Mouse (Mus musculus) lung, embryonic 15.5 days (tissue): ENCODE measurements around the gene Rbbp5. TPM values are rescaled to one million over a fixed set of nuclear protein-coding genes. Genes with fewer than 3 reads are reported as not detected.
A peak's percentile ranks its signal among the peaks of the same experiment; 100 is the strongest.

Experiments
- ATAC-seq: fragments of 200-750 bp; cut with Nextera tagmentation; 2 replicates; pipeline ENCODE4 v1.8.0; 2017; ENCODE audit warnings: moderate number of reproducible peaks, borderline replicate concordance; ENCODE audit not compliant: low FRiP score, low TSS enrichment; ENCODE audit errors: extremely low read depth
- H3K27ac ChIP-seq: fragments of 300-500 bp; sonication (generic); 2 replicates; pipeline ENCODE4 v1.5.1; 2015; ENCODE audit warnings: moderate library complexity, mild to moderate bottlenecking, inconsistent platforms
- H3K27me3 ChIP-seq: fragments of 300-500 bp; sonication (generic); 2 replicates; pipeline ENCODE4 v1.6.1; 2015; ENCODE audit warnings: inconsistent platforms
- H3K36me3 ChIP-seq: fragments of 300-500 bp; sonication (generic); 2 replicates; pipeline ENCODE4 v1.6.1; 2015; ENCODE audit warnings: inconsistent platforms
- H3K4me1 ChIP-seq: fragments of 300-500 bp; sonication (generic); 2 replicates; pipeline ENCODE4 v1.6.1; 2015; ENCODE audit warnings: inconsistent platforms
- H3K4me2 ChIP-seq: fragments of 300-500 bp; sonication (generic); 2 replicates; pipeline ENCODE4 v1.6.1; 2015; ENCODE audit warnings: inconsistent platforms, mild to moderate bottlenecking, moderate library complexity
- H3K4me3 ChIP-seq: fragments of 300-500 bp; sonication (generic); 2 replicates; pipeline ENCODE4 v1.5.1; 2015; ENCODE audit warnings: mild to moderate bottlenecking, inconsistent platforms
- H3K9ac ChIP-seq: fragments of 300-500 bp; sonication (generic); 2 replicates; pipeline ENCODE4 v1.6.1; 2015; ENCODE audit warnings: inconsistent platforms
- H3K9me3 ChIP-seq: fragments of 300-500 bp; sonication (generic); 2 replicates; pipeline ENCODE4 v1.6.1; 2016; ENCODE audit warnings: inconsistent platforms
- WGBS: fragments of 180-500 bp; shearing (Covaris S2); methylation state at CpG from one replicate; pipeline ENCODE4 v1.1.7; 2015; 5-methylcytosine and 5-hydroxymethylcytosine counted together
- polyA plus RNA-seq: library from polyadenylated mRNA; unstranded; fragments of >200 nt; fragmentation: Nextera tagmentation; extraction: Ambion mirVana; gene quantifications from 2 replicates; pipeline ENCODE4 v1.2.1, GENCODE M21; 2015

Gene Rbbp5
- polyA plus RNA-seq, 1 experiment from 2014 or later, result 44.1 TPM

DNA sequence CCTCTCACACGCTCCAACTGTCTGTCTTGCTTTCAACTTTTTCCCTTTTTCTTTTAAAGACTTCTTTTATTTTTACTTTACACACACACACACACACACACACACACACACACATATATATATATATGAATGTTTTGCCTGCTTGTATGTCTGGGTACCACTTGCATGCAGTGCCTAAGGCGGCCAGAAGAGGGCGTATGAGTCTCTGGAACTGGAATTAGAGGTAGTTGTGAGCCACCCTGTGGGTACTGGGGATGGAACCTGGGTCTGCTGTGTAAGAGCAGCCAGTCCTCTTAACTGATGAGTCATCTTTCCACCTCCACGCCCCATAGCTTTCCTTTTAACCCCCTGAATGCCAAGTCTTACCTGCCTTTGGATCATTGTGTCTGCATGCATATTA, 46.8 kb downstream of the Rbbp5 start:
- Histone ChIP-seq H3K4me1 (0 out of 2 replicates have a peak, but pooled peaks cover 3% of the 10 kb centered on the region), H3K27me3 (0 out of 2 replicates have a peak, but pooled peaks cover 4% of the 10 kb centered on the region), H3K4me2 (no peak overlapping the region), H3K36me3 (no peaks in the 10 kb centered on the region), H3K4me3 (no peak overlapping the region), H3K9me3 (no peaks in the 10 kb centered on the region), H3K27ac (no peak overlapping the region), H3K9ac (no peak overlapping the region)
- WGBS, result 26% methylated on average over 4 of the region's 4 CpGs
- ATAC-seq, result no peak

DNA sequence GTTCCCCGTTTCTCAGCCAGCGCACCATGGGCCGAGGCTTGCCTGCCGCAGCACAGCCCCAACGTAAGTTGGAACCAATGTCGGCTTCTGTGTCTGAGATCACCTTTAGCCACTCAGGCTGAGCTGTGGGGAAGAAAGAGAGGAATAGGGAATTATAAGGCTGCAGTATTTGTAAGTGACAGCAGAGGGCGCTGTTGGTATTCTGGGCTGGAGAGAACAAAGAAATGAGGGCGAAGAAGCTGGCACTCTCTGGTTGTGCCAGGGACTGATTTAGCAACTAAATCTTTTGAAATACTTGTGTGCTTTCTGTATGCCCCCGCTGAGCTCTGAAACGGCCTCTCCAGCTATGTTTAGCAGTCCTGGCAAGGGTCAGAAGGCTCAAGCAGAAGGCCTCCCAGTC, 48.7 kb downstream of the Rbbp5 start:
- Histone ChIP-seq H3K27me3 (0 out of 2 replicates have a peak, but pooled peaks cover 4% of the 10 kb centered on the region), H3K36me3 (no peaks in the 10 kb centered on the region), H3K4me3 (no peak overlapping the region), H3K4me1 (no peaks in the 10 kb centered on the region), H3K4me2 (no peak overlapping the region), H3K27ac (no peak overlapping the region), H3K9ac (no peak overlapping the region), H3K9me3 (no peaks in the 10 kb centered on the region)
- WGBS, result 3% methylated on average over 10 of the region's 10 CpGs
- no peak for ATAC-seq

DNA sequence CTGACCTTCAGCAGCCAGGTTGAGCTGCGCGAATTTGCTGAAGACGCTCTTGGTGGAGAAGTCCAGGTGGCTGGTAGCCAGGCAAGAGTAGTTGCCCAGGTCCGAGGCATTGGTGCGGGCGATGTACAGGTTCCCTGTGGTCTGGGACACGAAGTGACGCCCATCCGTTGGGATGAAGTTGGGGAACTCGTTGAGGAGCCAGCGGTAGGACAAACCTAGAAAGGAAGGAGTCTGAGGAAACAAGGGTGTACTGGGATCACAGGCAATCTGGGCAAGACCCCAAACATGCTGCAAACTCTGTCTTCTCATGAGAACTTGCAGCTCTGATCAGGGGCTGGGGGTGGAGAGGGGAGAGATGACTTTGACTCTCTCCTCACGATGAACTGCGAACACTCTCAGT, 50.9 kb downstream of the Rbbp5 start:
- Histone ChIP-seq H3K36me3 (no peaks in the 10 kb centered on the region), H3K4me3 (no peak overlapping the region), H3K4me2 (no peak overlapping the region), H3K27ac (no peak overlapping the region), H3K9ac (no peak overlapping the region), H3K9me3 (no peaks in the 10 kb centered on the region), H3K4me1 (no peaks in the 10 kb centered on the region), H3K27me3 (peaks cover 12% of the 10 kb centered on the region; the same call in 1 of the 2 replicates)
- 89% methylated on average over 13 of the region's 13 CpGs for WGBS
- no peak for ATAC-seq

DNA sequence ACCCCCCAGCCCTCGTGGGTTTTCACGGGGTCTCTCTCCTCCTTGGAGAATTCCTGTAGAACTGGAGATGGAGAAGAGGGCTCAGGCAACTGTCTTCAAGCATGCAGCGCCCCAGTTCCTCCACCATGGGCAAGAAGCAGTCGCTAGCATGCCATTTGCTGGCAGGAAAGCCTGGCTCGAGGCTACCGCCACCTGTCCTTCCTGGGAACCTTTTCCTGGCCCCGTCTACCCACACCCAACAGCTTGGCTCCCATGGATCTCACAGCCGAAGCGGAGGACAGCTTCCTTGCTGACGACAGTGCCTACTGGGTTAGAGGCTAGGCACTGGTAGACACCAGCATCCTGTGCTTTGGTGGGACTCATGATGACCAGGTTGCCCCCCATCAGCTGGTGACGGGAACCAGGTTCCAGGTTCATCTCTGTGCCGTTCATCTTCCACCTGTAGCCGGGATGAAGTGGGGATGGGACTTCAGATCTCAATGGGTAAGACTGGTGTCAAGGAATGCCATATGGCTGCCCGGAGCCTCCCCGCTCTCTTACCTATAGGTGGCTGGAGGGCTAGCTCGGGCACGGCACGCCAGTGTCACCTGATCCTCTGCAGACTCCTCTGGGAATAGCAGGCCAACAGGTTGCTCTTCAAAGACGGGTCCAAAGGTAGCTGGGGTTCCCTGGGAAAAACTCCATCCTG, 51.6 kb downstream of the Rbbp5 start:
- H3K9ac ChIP-seq, result no peak overlapping the region
- peaks cover 12% of the 10 kb centered on the region; the same call in 1 of the 2 replicates for H3K27me3 ChIP-seq
- H3K4me3 ChIP-seq, result no peak overlapping the region
- WGBS, result 80% methylated on average over 19 of the region's 19 CpGs
- H3K9me3 ChIP-seq, result no peaks in the 10 kb centered on the region
- H3K36me3 ChIP-seq, result no peaks in the 10 kb centered on the region
- no peak for ATAC-seq
- no peak overlapping the region for H3K27ac ChIP-seq
- H3K4me2 ChIP-seq, result no peak overlapping the region
- 0 out of 2 replicates have a peak, but pooled peaks cover 4% of the 10 kb centered on the region for H3K4me1 ChIP-seq

GRCm38 (mm10) chr1:132530631-132531191, 53.5 kb downstream of the Rbbp5 start:
- Histone ChIP-seq H3K9me3 (no peaks in the 10 kb centered on the region), H3K4me3 (no peak overlapping the region), H3K27me3 (peaks cover 8% of the 10 kb centered on the region; the same call in 1 of the 2 replicates), H3K4me1 (0 out of 2 replicates have a peak, but pooled peaks cover 7% of the 10 kb centered on the region), H3K27ac (no peak overlapping the region), H3K9ac (no peak overlapping the region), H3K4me2 (no peak overlapping the region), H3K36me3 (no peaks in the 10 kb centered on the region)
- no peak for ATAC-seq
- WGBS, result 14% methylated on average over 5 of the region's 5 CpGs

DNA sequence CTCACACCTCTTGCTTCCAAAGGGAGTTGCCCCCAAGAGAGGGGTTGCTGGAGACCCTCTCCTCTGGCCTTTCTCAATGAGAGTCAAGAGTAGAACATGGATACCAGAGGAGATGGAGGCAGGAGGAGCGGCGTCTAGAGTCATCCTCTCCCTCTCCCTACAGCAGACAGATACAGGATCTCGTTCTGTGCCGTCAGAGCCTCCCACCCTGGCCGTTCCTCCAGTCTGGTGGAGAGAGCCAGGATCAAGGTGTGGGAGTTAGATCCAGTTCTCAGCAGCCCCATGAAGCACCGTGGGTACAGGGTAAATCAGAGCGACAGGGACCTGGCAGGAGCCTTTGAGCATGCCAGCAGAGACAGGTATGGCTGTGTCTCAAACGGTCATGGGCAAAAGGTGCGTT, 55.4 kb downstream of the Rbbp5 start:
- H3K27ac ChIP-seq, result no peak overlapping the region
- H3K4me2 ChIP-seq, result no peak overlapping the region
- H3K4me3 ChIP-seq, result no peak overlapping the region
- H3K9ac ChIP-seq, result no peak overlapping the region
- peaks cover 8% of the 10 kb centered on the region; the same call in 1 of the 2 replicates for H3K27me3 ChIP-seq
- no peaks in the 10 kb centered on the region for H3K36me3 ChIP-seq
- no peaks in the 10 kb centered on the region for H3K9me3 ChIP-seq
- 60% methylated on average over 9 of the region's 9 CpGs for WGBS
- no peak for ATAC-seq
- 0 out of 2 replicates have a peak, but pooled peaks cover 7% of the 10 kb centered on the region for H3K4me1 ChIP-seq

GRCm38 (mm10) chr1:132533840-132534239, 56.7 kb downstream of the Rbbp5 start:
- H3K9ac ChIP-seq, result no peak overlapping the region
- H3K9me3 ChIP-seq, result no peaks in the 10 kb centered on the region
- H3K4me3 ChIP-seq, result no peak overlapping the region
- H3K27ac ChIP-seq, result no peak overlapping the region
- WGBS, result 8% methylated on average over 8 of the region's 8 CpGs
- peaks cover 9% of the 10 kb centered on the region; the same call in 1 of the 2 replicates for H3K4me1 ChIP-seq
- H3K4me2 ChIP-seq, result 0 out of 2 replicates have a peak overlapping the region, but pooled peaks have one; percentile 5
- peaks cover 8% of the 10 kb centered on the region; the same call in 1 of the 2 replicates for H3K27me3 ChIP-seq
- H3K36me3 ChIP-seq, result no peaks in the 10 kb centered on the region
- no peak for ATAC-seq

GRCm38 (mm10) chr1:132535541-132535940, 58.4 kb downstream of the Rbbp5 start:
- Histone ChIP-seq H3K27ac (no peak overlapping the region), H3K9me3 (no peaks in the 10 kb centered on the region), H3K27me3 (peaks cover 11% of the 10 kb centered on the region; the same call in 1 of the 2 replicates), H3K4me3 (no peak overlapping the region), H3K4me2 (no peak overlapping the region), H3K4me1 (peaks cover 14% of the 10 kb centered on the region), H3K36me3 (no peaks in the 10 kb centered on the region), H3K9ac (no peak overlapping the region)
- 84% methylated on average over 4 of the region's 4 CpGs for WGBS
- no peak for ATAC-seq

- Histone ChIP-seq H3K9me3 (no peaks in the 10 kb centered on the region), H3K9ac (no peak overlapping the region), H3K27me3 (peaks cover 18% of the 10 kb centered on the region), H3K4me3 (no peak overlapping the region), H3K36me3 (no peaks in the 10 kb centered on the region), H3K4me1 (peaks cover 23% of the 10 kb centered on the region), H3K4me2 (no peak overlapping the region), H3K27ac (no peak overlapping the region)
- no peak for ATAC-seq
- 68% methylated on average over 3 of the region's 3 CpGs for WGBS
These were observed 59.3 kb downstream of the Rbbp5 start for GRCm38 (mm10) chr1:132536416-132536815.

DNA sequence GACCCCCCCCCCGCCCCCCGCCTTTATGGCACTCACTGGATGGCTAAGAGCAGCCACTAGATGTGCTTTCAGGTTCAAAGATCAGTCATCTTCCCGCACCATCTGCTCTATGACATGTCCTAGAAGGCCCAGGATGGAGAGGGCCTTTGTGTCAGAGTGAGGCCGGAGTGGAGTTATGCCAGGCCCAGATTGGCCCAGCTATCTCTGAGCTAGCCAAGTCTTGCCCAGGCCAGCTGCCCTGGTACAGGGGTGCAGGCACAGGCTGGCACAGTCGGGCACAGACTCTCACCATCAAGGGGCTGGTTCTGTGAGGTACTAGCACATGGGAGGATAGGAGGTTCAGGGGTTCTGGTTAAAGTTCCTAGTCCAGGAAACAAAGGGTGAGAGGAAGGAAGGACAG, 60.6 kb downstream of the Rbbp5 start:
- WGBS, result 75% methylated on average over 5 of the region's 5 CpGs
- Histone ChIP-seq H3K27me3 (peaks cover 26% of the 10 kb centered on the region), H3K9me3 (no peaks in the 10 kb centered on the region), H3K4me2 (no peak overlapping the region), H3K36me3 (no peaks in the 10 kb centered on the region), H3K9ac (no peak overlapping the region), H3K4me1 (peaks cover 34% of the 10 kb centered on the region), H3K27ac (no peak overlapping the region), H3K4me3 (no peak overlapping the region)
- no peak for ATAC-seq

DNA sequence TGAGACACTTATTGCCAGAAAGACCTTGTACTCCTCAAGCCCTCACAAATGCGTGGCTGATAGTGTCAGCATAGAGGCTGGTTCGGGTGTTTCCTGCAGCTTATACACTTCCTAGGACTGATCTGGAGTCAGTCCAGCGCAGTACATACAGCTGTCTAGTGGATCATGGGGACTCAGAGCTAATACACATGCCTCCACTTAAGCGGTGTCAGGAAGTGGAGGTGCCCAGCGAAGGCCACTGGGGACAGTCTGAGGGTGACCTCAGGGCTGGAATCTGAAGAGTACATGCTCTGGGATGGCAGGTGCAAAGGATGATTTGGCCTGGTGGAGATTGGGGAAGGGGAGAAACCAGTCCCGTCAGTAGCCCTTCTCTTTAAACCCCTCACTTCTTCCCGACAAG, 63.5 kb downstream of the Rbbp5 start:
- Histone ChIP-seq H3K9ac (no peak overlapping the region), H3K4me3 (no peak overlapping the region), H3K4me2 (no peak overlapping the region), H3K27me3 (peaks cover 43% of the 10 kb centered on the region), H3K36me3 (no peaks in the 10 kb centered on the region), H3K27ac (no peak overlapping the region), H3K4me1 (peaks cover 31% of the 10 kb centered on the region), H3K9me3 (no peaks in the 10 kb centered on the region)
- 31% methylated on average over 7 of the region's 7 CpGs for WGBS
- no peak for ATAC-seq

DNA sequence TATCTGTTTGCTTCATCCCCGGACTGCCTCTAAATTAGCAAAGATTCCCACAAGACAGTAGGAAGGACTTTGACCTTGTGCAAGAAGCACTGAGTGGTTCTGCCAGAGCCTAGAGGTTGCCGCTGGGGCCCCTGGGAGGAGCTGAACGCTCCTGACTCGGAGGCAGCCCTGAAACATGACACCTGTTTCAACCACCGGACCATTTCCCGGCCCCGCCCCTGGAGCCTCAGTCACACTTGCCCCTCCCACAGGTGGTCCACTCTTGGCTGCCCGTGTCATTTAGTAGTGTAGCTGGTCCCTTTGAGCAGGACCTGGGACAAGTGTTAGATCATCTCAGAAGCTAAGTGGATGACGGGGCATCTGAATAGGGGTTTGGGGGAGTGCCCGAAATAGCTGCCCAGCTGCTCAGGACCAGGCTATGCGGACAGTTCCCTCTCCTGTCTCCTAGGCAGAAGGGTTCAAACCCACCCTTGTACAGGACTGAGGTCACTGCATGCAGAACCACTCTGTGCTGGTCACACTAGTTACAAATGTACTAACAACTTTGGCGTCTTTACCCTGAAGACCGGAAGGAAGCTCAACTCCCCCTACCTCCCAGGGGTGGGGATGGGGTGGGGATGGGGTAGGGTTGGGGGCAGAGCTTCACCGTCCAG, 64.1 kb downstream of the Rbbp5 start:
- no peak overlapping the region for H3K4me3 ChIP-seq
- peaks cover 43% of the 10 kb centered on the region for H3K27me3 ChIP-seq
- 3% methylated on average over 14 of the region's 14 CpGs for WGBS
- no peak overlapping the region for H3K4me2 ChIP-seq
- peak; percentile 53; the same call in 1 of the 2 replicates for ATAC-seq
- H3K9me3 ChIP-seq, result no peaks in the 10 kb centered on the region
- peaks cover 31% of the 10 kb centered on the region for H3K4me1 ChIP-seq
- H3K9ac ChIP-seq, result no peak overlapping the region
- H3K27ac ChIP-seq, result no peak overlapping the region
- H3K36me3 ChIP-seq, result no peaks in the 10 kb centered on the region
